Mouse (Mus musculus): ENCODE data around the gene Zwilch. TPM values are rescaled to one million over a fixed set of nuclear protein-coding genes. Genes with fewer than 3 reads are reported as not detected.

Gene Zwilch
- polyA plus RNA-seq, 1 experiment, result 3.7 TPM

GRCm38 (mm10) chr9:64120584-64121277, 52.2 kb downstream of the Zwilch start:
- TF ChIP-seq CTCF (IDR thresholded peaks at IDR 0.05; ENCODE audit: borderline replicate concordance, insufficient read depth, low read depth, low read length), result no peak
- TF ChIP-seq POLR2A (IDR thresholded peaks at IDR 0.05; ENCODE audit: borderline replicate concordance, insufficient read depth, low read length), result no peak
- Histone ChIP-seq H3K4me3 (replicated peaks; ENCODE audit: insufficient read depth, low read depth, low read length) (no peak overlapping the region), H3K27ac (ENCODE audit: insufficient read depth, low read length) (no peak overlapping the region), H3K27me3 (ENCODE audit: control insufficient read depth, insufficient read depth, low read length) (no peaks in the 10 kb centered on the region), H3K4me1 (ENCODE audit: control insufficient read depth, insufficient read depth, low read length) (no peaks in the 10 kb centered on the region)
- DNase-seq, result no peak
- WGBS, result 44% methylated on average over 11 of the region's 11 CpGs

- Histone ChIP-seq H3K27me3 (ENCODE audit: control insufficient read depth, insufficient read depth, low read length) (no peaks in the 10 kb centered on the region), H3K4me1 (ENCODE audit: control insufficient read depth, insufficient read depth, low read length) (no peaks in the 10 kb centered on the region), H3K4me3 (replicated peaks; ENCODE audit: insufficient read depth, low read depth, low read length) (no peak overlapping the region), H3K27ac (ENCODE audit: insufficient read depth, low read length) (no peak overlapping the region)
- TF ChIP-seq CTCF (IDR thresholded peaks at IDR 0.05; ENCODE audit: borderline replicate concordance, insufficient read depth, low read depth, low read length) (peak; percentile 57; the same call in 1 of the 2 replicates), POLR2A (IDR thresholded peaks at IDR 0.05; ENCODE audit: borderline replicate concordance, insufficient read depth, low read length) (no peak)
- no peak for DNase-seq
- 29% methylated on average over 8 of the region's 8 CpGs for WGBS
Measured at GRCm38 (mm10) chr9:64119898-64120297, 53.0 kb downstream of the Zwilch start.

- no peak for DNase-seq
- no peaks in the 10 kb centered on the region for H3K4me1 ChIP-seq (ENCODE audit: control insufficient read depth, insufficient read depth, low read length)
- no peaks in the 10 kb centered on the region for H3K27me3 ChIP-seq (ENCODE audit: control insufficient read depth, insufficient read depth, low read length)
- 3% methylated on average over 3 of the region's 3 CpGs for WGBS
- no peak within 1 kb of the TSS for H3K27ac ChIP-seq (ENCODE audit: insufficient read depth, low read length)
- TF ChIP-seq POLR2A (IDR thresholded peaks at IDR 0.05; ENCODE audit: borderline replicate concordance, insufficient read depth, low read length), result no peak
- no peak for TF ChIP-seq CTCF (IDR thresholded peaks at IDR 0.05; ENCODE audit: borderline replicate concordance, insufficient read depth, low read depth, low read length)
- H3K4me3 ChIP-seq (replicated peaks; ENCODE audit: insufficient read depth, low read depth, low read length), result no peak within 1 kb of the TSS
Measured at GRCm38 (mm10) chr9:64116876-64117275, 56.0 kb downstream of the Zwilch start, which contains the start of gene Lctl. Lctl (plus strand) TSS chr9:64117147.

GRCm38 (mm10) chr9:64115756-64116155, 57.1 kb downstream of the Zwilch start:
- no peaks in the 10 kb centered on the region for H3K4me1 ChIP-seq (ENCODE audit: control insufficient read depth, insufficient read depth, low read length)
- no peak for TF ChIP-seq CTCF (IDR thresholded peaks at IDR 0.05; ENCODE audit: borderline replicate concordance, insufficient read depth, low read depth, low read length)
- TF ChIP-seq POLR2A (IDR thresholded peaks at IDR 0.05; ENCODE audit: borderline replicate concordance, insufficient read depth, low read length), result no peak
- no peak overlapping the region for H3K27ac ChIP-seq (ENCODE audit: insufficient read depth, low read length)
- DNase-seq, result no peak
- WGBS, result 92% methylated on average over 6 of the region's 6 CpGs
- H3K4me3 ChIP-seq (replicated peaks; ENCODE audit: insufficient read depth, low read depth, low read length), result no peak overlapping the region
- no peaks in the 10 kb centered on the region for H3K27me3 ChIP-seq (ENCODE audit: control insufficient read depth, insufficient read depth, low read length)

GRCm38 (mm10) chr9:64114646-64115045, 58.3 kb downstream of the Zwilch start:
- DNase-seq, result no peak
- TF ChIP-seq POLR2A (IDR thresholded peaks at IDR 0.05; ENCODE audit: borderline replicate concordance, insufficient read depth, low read length) (no peak), CTCF (IDR thresholded peaks at IDR 0.05; ENCODE audit: borderline replicate concordance, insufficient read depth, low read depth, low read length) (no peak)
- no peak overlapping the region for H3K27ac ChIP-seq (ENCODE audit: insufficient read depth, low read length)
- H3K4me1 ChIP-seq (ENCODE audit: control insufficient read depth, insufficient read depth, low read length), result no peaks in the 10 kb centered on the region
- H3K4me3 ChIP-seq (replicated peaks; ENCODE audit: insufficient read depth, low read depth, low read length), result no peak overlapping the region
- 34% methylated on average over 2 of the region's 2 CpGs for WGBS
- no peaks in the 10 kb centered on the region for H3K27me3 ChIP-seq (ENCODE audit: control insufficient read depth, insufficient read depth, low read length)

GRCm38 (mm10) chr9:64110502-64110901, 62.4 kb downstream of the Zwilch start:
- Histone ChIP-seq H3K27me3 (ENCODE audit: control insufficient read depth, insufficient read depth, low read length) (no peaks in the 10 kb centered on the region), H3K4me3 (replicated peaks; ENCODE audit: insufficient read depth, low read depth, low read length) (no peak overlapping the region), H3K4me1 (ENCODE audit: control insufficient read depth, insufficient read depth, low read length) (no peaks in the 10 kb centered on the region), H3K27ac (ENCODE audit: insufficient read depth, low read length) (no peak overlapping the region)
- TF ChIP-seq CTCF (IDR thresholded peaks at IDR 0.05; ENCODE audit: borderline replicate concordance, insufficient read depth, low read depth, low read length) (no peak), POLR2A (IDR thresholded peaks at IDR 0.05; ENCODE audit: borderline replicate concordance, insufficient read depth, low read length) (no peak)
- no peak for DNase-seq
- WGBS, result 91% methylated on average over 16 of the region's 16 CpGs

- Histone ChIP-seq H3K4me3 (replicated peaks; ENCODE audit: insufficient read depth, low read depth, low read length) (no peak overlapping the region), H3K27ac (ENCODE audit: insufficient read depth, low read length) (no peak overlapping the region), H3K4me1 (ENCODE audit: control insufficient read depth, insufficient read depth, low read length) (no peaks in the 10 kb centered on the region), H3K27me3 (ENCODE audit: control insufficient read depth, insufficient read depth, low read length) (no peaks in the 10 kb centered on the region)
- TF ChIP-seq POLR2A (IDR thresholded peaks at IDR 0.05; ENCODE audit: borderline replicate concordance, insufficient read depth, low read length), result no peak
- TF ChIP-seq CTCF (IDR thresholded peaks at IDR 0.05; ENCODE audit: borderline replicate concordance, insufficient read depth, low read depth, low read length), result no peak
- WGBS, result 78% methylated on average over 6 of the region's 6 CpGs
- DNase-seq, result no peak
Measured at GRCm38 (mm10) chr9:64105301-64105700, 67.6 kb downstream of the Zwilch start.

GRCm38 (mm10) chr9:64100442-64100841, 72.5 kb downstream of the Zwilch start:
- Histone ChIP-seq H3K27me3 (ENCODE audit: control insufficient read depth, insufficient read depth, low read length) (no peaks in the 10 kb centered on the region), H3K4me3 (replicated peaks; ENCODE audit: insufficient read depth, low read depth, low read length) (no peak overlapping the region), H3K27ac (ENCODE audit: insufficient read depth, low read length) (no peak overlapping the region), H3K4me1 (ENCODE audit: control insufficient read depth, insufficient read depth, low read length) (no peaks in the 10 kb centered on the region)
- 4% methylated on average over 4 of the region's 4 CpGs for WGBS
- peak; percentile 20 to 32 for DNase-seq
- TF ChIP-seq POLR2A (IDR thresholded peaks at IDR 0.05; ENCODE audit: borderline replicate concordance, insufficient read depth, low read length) (no peak), CTCF (IDR thresholded peaks at IDR 0.05; ENCODE audit: borderline replicate concordance, insufficient read depth, low read depth, low read length) (peak; percentile 83)

Measured in cerebellum, adult 2 months (tissue).